Mouse (Mus musculus) liver, adult 2 months (tissue): Measurements from ENCODE around the gene Sema6d.

Experiments
- CTCF ChIP-seq: fragments of 200-500 bp; IDR thresholded peaks from 2 replicates; pipeline ENCODE4 v1.5.1; 2011; ENCODE audit warnings: low read depth, low read length, control low read depth
- POLR2A ChIP-seq: fragments of 200-500 bp; IDR thresholded peaks from 2 replicates; pipeline ENCODE4 v1.6.1; 2011; ENCODE audit warnings: low read length, control low read depth; ENCODE audit not compliant: insufficient read depth; ENCODE audit errors: extremely low read depth

DNA sequence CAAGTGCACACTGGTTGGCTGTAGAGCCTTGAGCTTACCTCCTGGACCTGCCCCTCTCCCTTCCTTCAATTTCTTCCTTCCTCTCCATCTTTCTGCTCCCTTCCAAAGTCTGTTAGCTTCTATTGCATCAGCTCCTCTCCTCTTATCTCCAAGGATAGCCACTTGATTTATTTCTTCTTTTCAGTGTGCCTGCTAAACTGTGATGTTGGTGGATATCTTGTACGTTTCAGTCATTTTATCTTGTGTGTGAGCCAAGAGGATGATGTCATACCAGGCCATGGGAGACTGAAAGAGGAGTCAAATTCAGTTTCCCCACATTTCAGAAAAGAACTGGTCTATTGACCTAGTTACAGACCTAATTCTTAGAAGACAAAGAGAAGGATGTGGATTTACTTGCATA lies 153.8 kb downstream of the Sema6d start:
- TF ChIP-seq CTCF = no peak
- no peak for TF ChIP-seq POLR2A
